Mouse (Mus musculus) kidney, adult 8-10 months (tissue): ENCODE results near the gene Eva1c.

Source experiments
- DNase-seq, 2 experiments: peaks; one replicate each; pipeline ENCODE4 v3.0.0; 2022

Eva1c gene

GRCm38 (mm10) chr16:90924606-90925370, 98.3 kb downstream of the Eva1c start:
- DNase-seq, result peak; percentile 33 to 49

- DNase-seq, result peak; percentile 40 to 75
Measured at GRCm38 (mm10) chr16:90925461-90925860, 98.9 kb downstream of the Eva1c start.

DNA sequence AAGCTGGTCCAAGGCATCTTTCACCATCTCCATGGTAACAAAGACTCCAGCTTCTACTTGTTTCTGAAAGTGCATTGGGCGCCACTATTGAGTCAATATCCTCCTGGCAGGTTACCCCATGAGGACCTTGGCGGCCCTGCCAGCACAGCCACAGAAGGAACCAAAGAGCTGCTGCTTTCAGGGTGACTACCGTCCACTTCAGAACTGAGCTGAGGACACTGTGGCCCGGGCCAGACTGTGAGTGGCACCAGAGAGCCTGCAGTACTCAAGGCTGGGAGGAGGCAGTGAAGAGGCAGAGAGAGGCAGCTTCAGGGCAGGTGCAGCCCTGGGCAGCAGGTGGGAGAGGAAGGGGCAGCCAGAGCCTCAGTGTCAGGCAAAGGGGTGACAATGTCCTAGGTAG, 100.9 kb downstream of the Eva1c start:
- DNase-seq, result no peak

DNA sequence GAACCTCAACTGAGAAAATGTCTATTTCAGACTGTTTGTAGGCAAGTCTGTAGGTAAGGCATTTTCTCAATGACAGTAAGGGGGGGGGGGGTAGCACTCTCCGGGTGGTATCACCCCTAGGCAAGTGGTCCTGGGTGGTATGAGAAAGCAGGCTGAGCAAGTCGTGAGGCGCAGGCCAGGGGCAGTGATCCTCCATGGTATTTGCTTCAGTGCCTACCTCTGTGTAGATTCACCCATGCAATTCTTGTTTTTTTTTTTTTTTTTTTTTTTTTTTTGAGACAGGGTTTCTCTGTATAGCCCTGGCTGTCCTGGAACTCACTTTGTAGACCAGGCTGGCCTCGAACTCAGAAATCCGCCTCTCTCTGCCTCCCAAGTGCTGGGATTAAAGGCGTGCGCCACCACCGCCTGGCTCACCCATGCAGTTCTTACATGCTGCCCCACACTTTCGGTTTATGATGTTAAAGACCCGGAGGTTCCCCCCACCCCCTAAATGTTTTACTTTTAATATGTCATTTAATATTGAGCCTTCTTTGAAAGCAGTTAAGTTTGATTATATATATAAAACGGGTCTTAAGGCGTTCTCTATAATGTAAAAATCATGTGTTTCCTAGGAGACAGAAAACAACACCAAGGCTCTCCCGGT, 107.1 kb downstream of the Eva1c start:
- no peak for DNase-seq

DNA sequence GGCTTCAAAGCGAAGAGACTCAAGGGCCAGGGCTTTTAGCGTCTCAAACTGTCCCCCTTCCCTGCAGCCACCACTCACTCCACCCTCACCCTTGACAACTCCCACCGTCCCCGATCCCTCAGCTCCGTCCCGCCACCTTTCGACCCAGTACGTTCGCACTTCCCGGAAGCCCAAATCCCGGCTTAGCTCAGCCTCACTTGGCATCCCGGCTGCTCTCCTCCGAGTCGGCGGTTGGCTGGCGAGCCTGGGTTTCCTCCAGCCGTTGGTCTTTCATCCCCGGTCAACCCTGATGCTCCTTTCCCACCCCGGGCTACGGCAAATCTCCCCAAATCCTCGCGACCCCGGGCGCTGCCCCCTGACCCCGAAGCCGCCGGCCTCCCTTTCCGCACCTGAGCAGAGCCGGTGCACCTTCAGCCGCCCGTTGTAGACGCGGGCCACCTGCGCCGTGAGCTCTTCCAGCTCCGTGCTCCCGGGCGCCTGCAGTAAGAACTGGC, 107.7 kb downstream of the Eva1c start:
- peak; percentile 56 to 60 for DNase-seq

DNA sequence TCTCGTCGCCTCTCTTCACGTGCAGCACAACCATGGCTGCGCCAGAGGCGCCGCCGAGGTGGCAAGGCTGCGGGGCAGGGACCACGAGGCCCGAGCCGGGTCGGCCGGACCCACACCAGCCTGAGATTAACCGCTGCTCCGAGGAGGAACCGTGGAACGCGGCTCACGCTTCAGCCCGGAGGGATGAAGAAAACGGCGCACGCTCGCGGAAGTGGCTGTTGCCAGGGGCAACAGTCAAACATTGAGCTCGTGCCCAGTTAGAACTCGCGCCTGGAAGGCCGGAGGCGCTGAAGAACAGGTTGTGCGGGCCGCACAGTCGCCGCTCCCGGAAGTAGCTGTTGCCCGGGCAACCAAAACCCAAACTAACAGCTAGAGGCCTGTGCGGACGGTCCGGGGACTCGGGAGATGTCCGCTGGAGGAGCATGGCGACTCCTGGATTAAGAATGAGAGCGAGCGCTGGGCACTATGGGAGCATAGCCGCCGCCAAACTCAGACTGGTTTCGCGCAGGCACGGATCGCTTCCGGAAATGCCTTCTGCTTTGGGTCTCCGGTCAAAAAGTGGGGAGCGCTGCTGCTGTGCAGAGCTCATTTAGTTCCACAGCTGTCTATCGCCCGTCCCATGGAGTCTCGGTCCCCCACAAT, 108.3 kb downstream of the Eva1c start, which contains the start of gene Cfap298:
TSS of gene Cfap298 (minus strand) at position 428 of the 642 bp plus-strand sequence.
- DNase-seq, result peak; percentile 93 to 94

DNA sequence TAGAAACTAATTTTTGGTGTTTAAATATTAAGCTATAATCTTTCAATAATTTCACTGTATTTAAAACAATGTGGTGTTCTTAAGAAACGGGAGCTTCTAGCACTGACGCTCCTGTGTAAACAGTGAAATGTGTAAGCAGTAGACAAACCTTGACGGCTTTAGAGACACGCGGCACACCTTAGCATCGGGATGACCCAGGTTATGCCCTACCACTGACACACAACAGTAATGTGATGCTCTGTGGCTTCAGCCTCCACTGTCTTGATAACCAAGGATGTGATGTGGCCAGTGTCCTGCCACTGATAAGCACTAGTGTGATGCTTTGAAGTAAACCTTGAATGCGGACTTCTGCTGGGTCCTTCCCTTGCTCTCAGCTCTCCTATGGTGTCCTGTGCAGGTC, 114.7 kb downstream of the Eva1c start:
- no peak for DNase-seq

- no peak for DNase-seq
Measured at GRCm38 (mm10) chr16:90946977-90947376, 120.5 kb downstream of the Eva1c start.

DNA sequence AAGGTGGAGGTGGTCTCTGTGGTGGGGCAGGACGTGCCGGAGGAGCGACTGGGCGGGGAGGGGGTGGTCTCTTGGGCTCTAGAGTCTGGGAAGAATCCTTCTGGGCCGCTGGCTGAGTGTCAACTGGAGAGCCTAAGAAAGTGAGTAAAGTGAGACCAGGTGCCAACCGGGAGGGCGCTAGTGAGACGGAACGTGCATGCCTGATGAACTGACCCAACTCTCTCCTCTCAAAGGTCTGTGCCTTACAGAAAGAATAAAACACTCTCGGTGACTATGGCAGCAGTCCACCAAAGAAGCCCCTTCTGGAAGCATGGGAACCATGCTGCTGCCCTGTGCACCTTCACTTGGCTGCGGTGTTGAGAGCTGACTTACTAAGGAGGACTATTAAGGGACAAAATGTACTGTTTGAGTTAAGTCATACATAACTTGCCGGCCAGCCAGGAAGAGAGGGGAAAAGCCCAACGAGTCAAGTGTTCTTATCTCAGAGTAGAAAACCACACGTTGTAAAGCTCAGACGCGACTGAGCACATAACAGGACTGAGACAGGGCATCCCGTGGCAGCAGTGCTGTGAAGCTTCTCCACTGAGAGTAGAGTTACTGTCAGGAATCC, 123.9 kb downstream of the Eva1c start:
- no peak for DNase-seq

DNA sequence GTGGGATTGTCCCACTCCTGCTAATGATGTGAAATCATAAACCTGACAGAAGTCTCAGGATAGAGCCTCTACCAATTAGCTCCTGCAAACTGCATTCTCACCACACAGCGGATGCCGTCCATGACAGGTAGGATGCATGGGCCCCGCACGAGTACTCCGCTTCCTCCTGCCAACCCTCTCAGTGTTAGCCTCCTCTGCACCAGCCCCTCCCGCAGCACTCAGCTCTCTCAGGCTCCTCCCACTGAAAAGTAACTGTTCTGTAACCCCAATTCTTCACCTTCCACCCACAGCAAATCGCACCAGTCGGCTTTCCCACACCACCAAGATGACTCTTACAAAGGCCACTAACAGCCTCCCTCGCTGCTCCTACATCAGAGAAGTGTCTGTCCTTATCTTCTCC, 126.6 kb downstream of the Eva1c start:
- DNase-seq, result no peak

- no peak for DNase-seq
Measured at GRCm38 (mm10) chr16:90953770-90954169, 127.3 kb downstream of the Eva1c start.
